Mouse (Mus musculus): ENCODE measurements around the gene Sgip1. TPM values are rescaled to one million over a fixed set of nuclear protein-coding genes. Genes with fewer than 3 reads are reported as not detected.
A peak's percentile ranks its signal among the peaks of the same experiment; 100 is the strongest.

Sgip1 gene
- polyA plus RNA-seq, 1 experiment from 2014 or later: 0.60 TPM

- Histone ChIP-seq H3K27me3 (ENCODE audit: insufficient read depth, low read length) (no peaks in the 10 kb centered on the region), H3K9me3 (ENCODE audit: low read length) (no peaks in the 10 kb centered on the region), H3K36me3 (replicated peaks; ENCODE audit: insufficient read depth, low read length) (no peaks in the 10 kb centered on the region), H3K4me2 (ENCODE audit: low read depth, low read length) (no peak overlapping the region), H3K9ac (replicated peaks) (no peak overlapping the region), H3K4me3 (ENCODE audit: low read depth, low read length) (no peak overlapping the region), H3K4me1 (ENCODE audit: insufficient read depth) (0 out of 2 replicates have a peak, but pooled peaks cover 3% of the 10 kb centered on the region), H3K27ac (ENCODE audit: low read depth) (peak overlapping the region; percentile 75)
- TF ChIP-seq EP300 (IDR thresholded peaks at IDR 0.05; ENCODE audit: low read depth): no peak
- WGBS (ENCODE audit: insufficient replicate concordance): 60% methylated on average over 7 of the region's 7 CpGs
- no peak for DNase-seq
- peak; percentile 68; the same call in 1 of the 2 replicates for ATAC-seq
Observed at GRCm38 (mm10) chr4:102840062-102840798, 99.1 kb downstream of the Sgip1 start.

- WGBS (ENCODE audit: insufficient replicate concordance): 76% methylated on average over 11 of the region's 11 CpGs
- H3K27ac ChIP-seq (ENCODE audit: low read depth): peak overlapping the region; percentile 75
Observed at GRCm38 (mm10) chr4:102840956-102841729, 100.0 kb downstream of the Sgip1 start.

GRCm38 (mm10) chr4:102850498-102850897, 109.4 kb downstream of the Sgip1 start:
- no peak overlapping the region for H3K4me2 ChIP-seq (ENCODE audit: low read depth, low read length)
- DNase-seq (peak; percentile 18), ATAC-seq (peak; percentile 80)
- H3K27me3 ChIP-seq (ENCODE audit: insufficient read depth, low read length): no peaks in the 10 kb centered on the region
- WGBS (ENCODE audit: insufficient replicate concordance): 65% methylated on average over 6 of the region's 6 CpGs
- no peak overlapping the region for H3K9ac ChIP-seq (replicated peaks)
- TF ChIP-seq CTCF (IDR thresholded peaks at IDR 0.05; ENCODE audit: low read depth) (no peak), EP300 (IDR thresholded peaks at IDR 0.05; ENCODE audit: low read depth) (no peak)
- no peak overlapping the region for H3K4me3 ChIP-seq (ENCODE audit: low read depth, low read length)
- peak overlapping the region; percentile 23; the same call in 1 of the 2 replicates for H3K27ac ChIP-seq (ENCODE audit: low read depth)
- no peaks in the 10 kb centered on the region; the same call in 1 of the 2 replicates for H3K4me1 ChIP-seq (ENCODE audit: insufficient read depth)
- H3K36me3 ChIP-seq (replicated peaks; ENCODE audit: insufficient read depth, low read length): no peaks in the 10 kb centered on the region
- H3K9me3 ChIP-seq (ENCODE audit: low read length): no peaks in the 10 kb centered on the region

More at GRCm38 (mm10) chr4:102840956-102841729, 100.0 kb downstream of the Sgip1 start:
- no peaks in the 10 kb centered on the region for H3K27me3 ChIP-seq (ENCODE audit: insufficient read depth, low read length)
- H3K4me1 ChIP-seq (ENCODE audit: insufficient read depth): 0 out of 2 replicates have a peak, but pooled peaks cover 3% of the 10 kb centered on the region
- H3K4me3 ChIP-seq (ENCODE audit: low read depth, low read length): no peak overlapping the region
- no peak for DNase-seq
- no peak for TF ChIP-seq EP300 (IDR thresholded peaks at IDR 0.05; ENCODE audit: low read depth)
- TF ChIP-seq CTCF (IDR thresholded peaks at IDR 0.05; ENCODE audit: low read depth): no peak
- no peaks in the 10 kb centered on the region for H3K36me3 ChIP-seq (replicated peaks; ENCODE audit: insufficient read depth, low read length)
- no peaks in the 10 kb centered on the region for H3K9me3 ChIP-seq (ENCODE audit: low read length)
- H3K9ac ChIP-seq (replicated peaks): no peak overlapping the region
- H3K4me2 ChIP-seq (ENCODE audit: low read depth, low read length): no peak overlapping the region
- no peak for ATAC-seq

GRCm38 (mm10) chr4:102851161-102851560, 110.1 kb downstream of the Sgip1 start:
- H3K36me3 ChIP-seq (replicated peaks; ENCODE audit: insufficient read depth, low read length): no peaks in the 10 kb centered on the region
- ATAC-seq (no peak), DNase-seq (no peak)
- H3K4me1 ChIP-seq (ENCODE audit: insufficient read depth): no peaks in the 10 kb centered on the region; the same call in 1 of the 2 replicates
- 0 out of 2 replicates have a peak overlapping the region, but pooled peaks have one; percentile 23 for H3K27ac ChIP-seq (ENCODE audit: low read depth)
- H3K4me3 ChIP-seq (ENCODE audit: low read depth, low read length): no peak overlapping the region
- H3K27me3 ChIP-seq (ENCODE audit: insufficient read depth, low read length): no peaks in the 10 kb centered on the region
- H3K9me3 ChIP-seq (ENCODE audit: low read length): no peaks in the 10 kb centered on the region
- no peak overlapping the region for H3K4me2 ChIP-seq (ENCODE audit: low read depth, low read length)
- 45% methylated on average over 1 of the region's 1 CpGs for WGBS (ENCODE audit: insufficient replicate concordance)
- no peak for TF ChIP-seq EP300 (IDR thresholded peaks at IDR 0.05; ENCODE audit: low read depth)
- no peak for TF ChIP-seq CTCF (IDR thresholded peaks at IDR 0.05; ENCODE audit: low read depth)
- H3K9ac ChIP-seq (replicated peaks): no peak overlapping the region

- WGBS (ENCODE audit: insufficient replicate concordance): 74% methylated on average over 3 of the region's 3 CpGs
- TF ChIP-seq EP300 (IDR thresholded peaks at IDR 0.05; ENCODE audit: low read depth): no peak
- DNase-seq (no peak), ATAC-seq (no peak)
- Histone ChIP-seq H3K27ac (ENCODE audit: low read depth) (no peak overlapping the region; the same call in 1 of the 2 replicates), H3K4me1 (ENCODE audit: insufficient read depth) (no peaks in the 10 kb centered on the region; the same call in 1 of the 2 replicates), H3K36me3 (replicated peaks; ENCODE audit: insufficient read depth, low read length) (no peaks in the 10 kb centered on the region), H3K27me3 (ENCODE audit: insufficient read depth, low read length) (no peaks in the 10 kb centered on the region), H3K4me2 (ENCODE audit: low read depth, low read length) (no peak overlapping the region), H3K9ac (replicated peaks) (no peak overlapping the region), H3K4me3 (ENCODE audit: low read depth, low read length) (no peak overlapping the region), H3K9me3 (ENCODE audit: low read length) (no peaks in the 10 kb centered on the region)
Observed at GRCm38 (mm10) chr4:102852290-102852689, 111.2 kb downstream of the Sgip1 start.

- Histone ChIP-seq H3K4me2 (ENCODE audit: low read depth, low read length) (no peak overlapping the region), H3K4me3 (ENCODE audit: low read depth, low read length) (no peak overlapping the region), H3K27me3 (ENCODE audit: insufficient read depth, low read length) (no peaks in the 10 kb centered on the region), H3K36me3 (replicated peaks; ENCODE audit: insufficient read depth, low read length) (no peaks in the 10 kb centered on the region), H3K27ac (ENCODE audit: low read depth) (no peak overlapping the region; the same call in 1 of the 2 replicates), H3K9ac (replicated peaks) (no peak overlapping the region), H3K4me1 (ENCODE audit: insufficient read depth) (no peaks in the 10 kb centered on the region; the same call in 1 of the 2 replicates), H3K9me3 (ENCODE audit: low read length) (no peaks in the 10 kb centered on the region)
- no peak for ATAC-seq
- WGBS (ENCODE audit: insufficient replicate concordance): 58% methylated on average over 5 of the region's 5 CpGs
- TF ChIP-seq EP300 (IDR thresholded peaks at IDR 0.05; ENCODE audit: low read depth) (no peak), CTCF (IDR thresholded peaks at IDR 0.05; ENCODE audit: low read depth) (no peak)
- DNase-seq: no peak
Observed at GRCm38 (mm10) chr4:102852808-102853207, 111.7 kb downstream of the Sgip1 start.
